Mouse (Mus musculus) neural tube, embryonic 14.5 days (tissue): ENCODE data around the gene Tctex1d2. TPM values are rescaled to one million over a fixed set of nuclear protein-coding genes. Genes with fewer than 3 reads are reported as not detected.

Experiments used
- ATAC-seq: fragments of 200-750 bp; cut with Nextera tagmentation; 2 replicates; pipeline ENCODE4 v1.8.0; 2017; ENCODE audit warnings: low read depth, mild to moderate bottlenecking, moderate TSS enrichment, moderate library complexity
- H3K27ac ChIP-seq: fragments of 300-500 bp; sonication (generic); 2 replicates; pipeline ENCODE4 v1.5.1; 2014; ENCODE audit warnings: low read depth, mild to moderate bottlenecking, control low read depth, low read length, moderate library complexity, mixed read lengths
- H3K27me3 ChIP-seq: fragments of 300-500 bp; sonication (generic); 2 replicates; pipeline ENCODE4 v1.6.1; 2014; ENCODE audit warnings: low read length; ENCODE audit not compliant: control insufficient read depth, insufficient read depth
- H3K36me3 ChIP-seq: fragments of 300-500 bp; sonication (generic); 2 replicates; pipeline ENCODE4 v1.6.1; 2014; ENCODE audit warnings: low read length, mixed read lengths; ENCODE audit not compliant: control insufficient read depth, insufficient read depth
- H3K4me1 ChIP-seq: fragments of 300-500 bp; sonication (generic); 2 replicates; pipeline ENCODE4 v1.6.1; 2014; ENCODE audit warnings: low read length; ENCODE audit not compliant: control insufficient read depth, insufficient read depth
- H3K4me2 ChIP-seq: fragments of 300-500 bp; sonication (generic); 2 replicates; pipeline ENCODE4 v1.6.1; 2014; ENCODE audit warnings: mild to moderate bottlenecking, low read depth, low read length, control low read depth
- H3K4me3 ChIP-seq: fragments of 300-500 bp; sonication (generic); 2 replicates; pipeline ENCODE4 v1.5.1; 2014; ENCODE audit warnings: low read depth, low read length, control low read depth, mixed read lengths
- H3K9ac ChIP-seq: fragments of 300-500 bp; sonication (generic); replicated peaks from 2 replicates; pipeline ENCODE4 v1.6.1; 2014; ENCODE audit warnings: low read depth, mild to moderate bottlenecking, control low read depth, low read length, mixed read lengths
- H3K9me3 ChIP-seq: fragments of 300-500 bp; sonication (generic); 2 replicates; pipeline ENCODE4 v1.6.1; 2016; ENCODE audit warnings: low read length; ENCODE audit not compliant: control insufficient read depth
- WGBS: fragments of 180-500 bp; shearing (Covaris S2); extraction: QIAGEN DNeasy Blood & Tissue Kit; methylation state at CpG from one replicate; pipeline ENCODE4 v1.1.7; 2014; 5-methylcytosine and 5-hydroxymethylcytosine counted together
- polyA plus RNA-seq: library from polyadenylated mRNA; unstranded; fragments of >200 nt; fragmentation: Nextera tagmentation; extraction: Ambion mirVana; gene quantifications from 2 replicates; pipeline ENCODE4 v1.2.1, GENCODE M21; 2014

The Tctex1d2 gene
- polyA plus RNA-seq, 1 experiment from 2014 or later, result 41.2 TPM

DNA sequence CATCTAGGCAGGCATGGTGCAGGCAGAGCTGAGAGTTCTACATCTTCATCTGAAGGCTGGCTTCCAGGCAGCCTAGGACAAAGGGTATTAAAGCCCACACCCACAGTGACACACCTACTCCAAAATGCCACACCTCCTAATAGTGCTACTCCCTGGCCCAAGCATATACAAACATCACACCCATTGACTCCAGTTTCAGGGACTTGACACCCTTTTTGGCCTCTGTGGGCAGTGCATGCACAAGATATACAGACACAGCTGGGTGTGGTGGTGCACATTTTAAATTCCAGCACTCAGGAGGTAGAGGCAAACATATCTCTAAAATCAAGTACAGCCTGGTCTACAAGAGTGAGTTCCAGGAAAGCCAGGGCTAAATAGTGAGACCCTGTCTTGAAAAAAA lies 36.6 kb downstream of the Tctex1d2 start:
- no peak overlapping the region for H3K9ac ChIP-seq
- H3K4me2 ChIP-seq, result no peak overlapping the region
- H3K4me1 ChIP-seq, result no peaks in the 10 kb centered on the region
- H3K36me3 ChIP-seq, result peaks cover 26% of the 10 kb centered on the region; the same call in 1 of the 2 replicates
- no peak overlapping the region for H3K27ac ChIP-seq
- ATAC-seq, result no peak
- H3K4me3 ChIP-seq, result no peak overlapping the region
- H3K9me3 ChIP-seq, result no peaks in the 10 kb centered on the region
- no peaks in the 10 kb centered on the region for H3K27me3 ChIP-seq

DNA sequence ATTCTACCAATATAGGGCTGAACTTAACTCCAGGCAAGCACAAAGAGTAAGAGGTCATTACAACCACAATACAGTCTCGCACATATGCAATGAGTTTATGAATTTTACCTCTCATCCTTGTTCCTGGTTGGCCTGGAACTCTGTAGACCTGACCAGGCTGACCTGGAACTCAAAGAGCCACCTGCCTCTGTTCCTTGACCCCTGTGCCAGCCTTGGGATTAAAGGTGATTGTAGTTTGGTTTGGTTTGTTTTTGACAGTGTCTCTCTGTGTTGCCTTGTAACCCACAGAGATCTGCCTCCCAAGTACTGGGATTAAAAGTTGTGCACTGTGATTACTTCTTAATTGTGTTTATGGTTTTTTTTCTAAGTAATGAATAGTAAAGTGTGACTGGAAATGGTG lies 37.3 kb downstream of the Tctex1d2 start:
- H3K36me3 ChIP-seq, result peaks cover 26% of the 10 kb centered on the region; the same call in 1 of the 2 replicates
- no peaks in the 10 kb centered on the region for H3K9me3 ChIP-seq
- no peak overlapping the region for H3K4me2 ChIP-seq
- no peak overlapping the region for H3K4me3 ChIP-seq
- no peak for ATAC-seq
- no peak overlapping the region for H3K9ac ChIP-seq
- no peaks in the 10 kb centered on the region for H3K4me1 ChIP-seq
- WGBS, result 100% methylated on average over 1 of the region's 1 CpGs
- no peaks in the 10 kb centered on the region for H3K27me3 ChIP-seq
- no peak overlapping the region for H3K27ac ChIP-seq

DNA sequence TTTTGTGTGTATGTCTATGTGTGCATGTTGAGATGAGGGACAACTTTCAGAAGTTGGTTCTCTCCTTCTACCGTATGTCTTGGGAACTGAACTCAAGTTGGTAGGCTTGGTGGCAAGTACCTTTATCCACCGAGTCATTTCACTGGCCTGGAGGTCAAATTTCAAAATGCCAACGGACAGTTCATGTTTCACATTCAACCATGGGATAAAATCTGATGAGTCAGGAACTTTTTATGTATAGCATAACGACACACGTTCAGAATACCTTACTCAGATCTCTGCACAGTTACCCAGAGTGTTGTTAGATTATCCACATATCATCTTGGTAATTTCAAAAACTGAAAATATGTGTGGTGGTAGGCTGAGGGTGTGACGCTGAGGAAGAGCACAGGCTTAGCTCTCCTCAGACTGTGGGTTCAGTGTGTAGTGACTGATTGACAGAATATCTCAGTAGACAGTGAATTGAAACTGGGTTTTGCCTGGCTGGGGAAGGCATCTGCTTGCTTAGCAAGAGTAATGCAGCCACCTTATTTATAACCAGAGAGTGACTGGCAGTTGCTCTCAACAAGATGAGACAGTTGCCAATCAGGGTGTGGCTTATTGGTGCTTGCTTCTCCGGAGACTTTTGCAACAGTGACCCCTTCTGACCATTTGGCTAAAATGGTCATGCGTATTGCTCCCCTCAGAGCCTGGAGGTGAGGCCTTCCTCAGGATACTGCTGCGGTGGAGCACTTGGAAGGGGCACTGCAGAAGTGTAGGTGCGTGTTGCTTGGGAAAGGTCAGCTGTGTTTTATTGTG lies 38.3 kb downstream of the Tctex1d2 start:
- no peak overlapping the region for H3K4me3 ChIP-seq
- no peak overlapping the region for H3K4me2 ChIP-seq
- no peak for ATAC-seq
- H3K9ac ChIP-seq, result no peak overlapping the region
- 72% methylated on average over 10 of the region's 10 CpGs for WGBS
- H3K27ac ChIP-seq, result no peak overlapping the region
- H3K4me1 ChIP-seq, result no peaks in the 10 kb centered on the region
- peaks cover 23% of the 10 kb centered on the region; the same call in 1 of the 2 replicates for H3K36me3 ChIP-seq
- H3K9me3 ChIP-seq, result no peaks in the 10 kb centered on the region
- H3K27me3 ChIP-seq, result no peaks in the 10 kb centered on the region

DNA sequence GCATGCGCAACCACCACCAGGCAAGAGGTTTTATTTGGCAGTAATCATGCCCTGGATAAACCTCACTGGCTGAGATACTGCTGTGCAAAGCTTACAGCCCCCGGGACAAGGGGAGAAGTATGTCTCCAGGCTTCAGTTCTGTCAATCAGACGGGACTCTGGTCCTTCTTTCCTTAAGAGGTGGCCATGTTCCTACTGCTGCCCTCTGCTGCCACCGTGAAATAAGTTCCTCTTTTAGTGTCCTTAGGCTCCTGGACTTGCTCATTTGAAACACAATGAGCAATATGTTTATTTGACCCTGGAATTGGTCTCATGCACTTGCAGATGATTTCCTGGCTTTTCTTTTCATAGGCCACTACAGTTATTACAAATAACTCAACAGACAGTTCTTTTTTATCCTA lies 41.0 kb downstream of the Tctex1d2 start:
- H3K4me1 ChIP-seq, result no peaks in the 10 kb centered on the region
- H3K27me3 ChIP-seq, result no peaks in the 10 kb centered on the region
- H3K27ac ChIP-seq, result no peak overlapping the region
- H3K9ac ChIP-seq, result no peak overlapping the region
- H3K9me3 ChIP-seq, result no peaks in the 10 kb centered on the region
- no peak overlapping the region for H3K4me3 ChIP-seq
- H3K4me2 ChIP-seq, result no peak overlapping the region
- no peak for ATAC-seq
- peaks cover 19% of the 10 kb centered on the region for H3K36me3 ChIP-seq
- 58% methylated on average over 4 of the region's 4 CpGs for WGBS

DNA sequence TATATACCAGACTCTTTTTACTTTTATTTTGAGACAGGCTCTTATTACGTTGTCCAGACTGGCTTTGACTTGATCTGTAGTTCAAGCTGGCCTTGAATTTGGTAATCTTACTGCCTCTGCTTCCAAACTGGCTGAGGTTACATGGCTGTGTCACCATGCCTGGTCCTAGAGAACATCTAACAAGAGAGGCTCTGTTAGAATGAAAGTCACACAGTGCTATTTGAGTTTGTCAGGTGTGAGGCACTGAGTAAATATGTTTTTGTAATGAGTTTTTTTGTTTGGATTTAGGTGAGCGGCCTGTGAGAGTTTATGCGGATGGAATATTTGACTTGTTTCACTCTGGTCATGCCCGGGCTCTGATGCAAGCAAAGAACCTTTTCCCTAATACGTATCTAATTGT lies 42.2 kb downstream of the Tctex1d2 start:
- Histone ChIP-seq H3K4me2 (no peak overlapping the region), H3K27me3 (no peaks in the 10 kb centered on the region), H3K9ac (no peak overlapping the region), H3K9me3 (no peaks in the 10 kb centered on the region), H3K36me3 (peaks cover 19% of the 10 kb centered on the region), H3K27ac (no peak overlapping the region), H3K4me1 (no peaks in the 10 kb centered on the region), H3K4me3 (no peak overlapping the region)
- no peak for ATAC-seq
- WGBS, result 98% methylated on average over 5 of the region's 5 CpGs

DNA sequence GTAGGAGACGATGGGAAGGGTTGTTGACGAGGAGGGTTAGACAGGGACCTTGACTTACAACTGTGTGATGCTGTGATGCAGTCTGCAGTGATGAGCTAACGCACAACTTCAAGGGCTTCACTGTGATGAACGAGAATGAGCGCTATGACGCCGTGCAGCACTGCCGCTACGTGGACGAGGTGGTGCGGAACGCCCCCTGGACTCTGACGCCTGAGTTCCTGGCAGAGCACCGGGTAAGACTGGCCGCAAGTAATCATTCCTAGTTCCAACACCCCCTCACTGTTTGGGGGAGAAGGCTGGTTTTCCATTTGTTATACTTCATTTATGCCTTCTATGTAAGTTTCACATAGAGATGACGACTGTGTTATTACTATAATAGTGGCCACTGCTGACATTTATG lies 43.4 kb downstream of the Tctex1d2 start:
- peaks cover 19% of the 10 kb centered on the region for H3K36me3 ChIP-seq

DNA sequence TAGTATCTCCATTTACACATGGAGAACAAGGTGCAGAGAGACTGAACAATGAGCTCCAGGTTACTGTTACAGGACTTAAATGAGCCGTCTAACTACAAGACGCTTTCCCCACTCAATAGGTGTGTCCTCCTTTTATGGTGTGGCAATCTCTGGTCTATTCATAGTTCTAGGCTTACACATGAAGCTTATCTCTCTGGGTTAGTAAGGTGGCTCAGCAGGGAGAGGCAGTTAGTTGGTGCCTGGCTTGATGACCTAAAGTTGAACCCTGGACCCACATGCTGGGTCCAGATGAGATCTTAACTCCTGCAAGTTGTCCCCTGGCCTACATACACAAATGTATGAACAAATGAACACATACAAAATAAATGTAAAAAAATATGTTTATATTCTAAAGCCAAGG lies 43.9 kb downstream of the Tctex1d2 start:
- no peak for ATAC-seq
- H3K4me1 ChIP-seq, result no peaks in the 10 kb centered on the region
- H3K4me3 ChIP-seq, result no peak overlapping the region
- H3K27ac ChIP-seq, result no peak overlapping the region
- H3K4me2 ChIP-seq, result no peak overlapping the region
- H3K9me3 ChIP-seq, result no peaks in the 10 kb centered on the region
- no peak overlapping the region for H3K9ac ChIP-seq
- peaks cover 19% of the 10 kb centered on the region for H3K36me3 ChIP-seq
- no peaks in the 10 kb centered on the region for H3K27me3 ChIP-seq
- WGBS, result 57% methylated on average over 2 of the region's 2 CpGs

More for the DNA sequence above, 43.4 kb downstream of the Tctex1d2 start:
- no peaks in the 10 kb centered on the region for H3K4me1 ChIP-seq
- no peaks in the 10 kb centered on the region for H3K27me3 ChIP-seq
- H3K4me3 ChIP-seq, result no peak overlapping the region
- H3K27ac ChIP-seq, result no peak overlapping the region
- H3K4me2 ChIP-seq, result no peak overlapping the region
- no peaks in the 10 kb centered on the region for H3K9me3 ChIP-seq
- no peak for ATAC-seq
- 95% methylated on average over 16 of the region's 16 CpGs for whole genome bisulfite sequencing
- no peak overlapping the region for H3K9ac ChIP-seq

DNA sequence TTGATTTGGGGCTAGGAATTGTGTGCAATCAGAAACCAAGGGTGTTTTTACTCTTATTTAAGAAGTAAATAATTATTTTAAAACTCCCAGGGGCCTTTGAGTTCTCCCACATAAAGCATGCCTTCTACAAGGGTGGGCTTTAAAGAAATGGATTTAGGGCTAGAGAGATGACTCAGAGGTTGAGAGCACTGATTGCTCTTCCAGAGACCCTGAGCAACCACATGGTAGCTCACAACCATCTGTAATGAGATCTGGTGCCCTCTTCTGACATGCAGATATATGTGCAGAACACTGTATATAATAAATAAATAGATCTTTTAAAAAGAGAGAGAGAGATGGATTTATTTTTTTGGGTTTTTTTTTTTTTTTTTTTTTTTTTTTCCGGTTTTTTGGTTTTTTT lies 45.4 kb downstream of the Tctex1d2 start:
- H3K4me3 ChIP-seq, result no peak overlapping the region
- H3K27ac ChIP-seq, result no peak overlapping the region
- no peak overlapping the region for H3K9ac ChIP-seq
- H3K36me3 ChIP-seq, result peaks cover 17% of the 10 kb centered on the region
- 0% methylated on average over 1 of the region's 1 CpGs for WGBS
- H3K4me2 ChIP-seq, result no peak overlapping the region
- H3K4me1 ChIP-seq, result no peaks in the 10 kb centered on the region
- no peaks in the 10 kb centered on the region for H3K27me3 ChIP-seq
- ATAC-seq, result no peak
- H3K9me3 ChIP-seq, result no peaks in the 10 kb centered on the region

DNA sequence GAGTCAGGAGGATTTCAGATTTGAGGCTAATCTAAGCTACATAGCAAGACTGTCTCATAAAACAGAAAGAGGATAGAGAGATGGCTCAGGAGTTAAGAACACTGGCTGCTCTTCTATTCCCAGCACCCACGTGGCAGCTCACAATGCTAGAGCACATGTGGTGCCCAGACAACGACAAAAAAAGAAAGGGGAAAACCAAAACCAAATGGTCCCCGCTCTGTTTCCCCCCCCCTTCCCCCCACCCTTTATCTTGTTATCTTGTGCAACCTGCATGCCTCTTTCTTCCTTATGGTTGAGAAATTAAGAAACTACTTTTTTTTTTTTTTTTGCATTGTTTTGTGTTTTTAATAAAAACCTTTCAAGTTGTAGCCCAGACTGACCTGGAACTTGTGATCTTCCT lies 49.0 kb downstream of the Tctex1d2 start:
- ATAC-seq, result no peak
- Histone ChIP-seq H3K36me3 (peaks cover 22% of the 10 kb centered on the region), H3K4me1 (no peaks in the 10 kb centered on the region), H3K27me3 (no peaks in the 10 kb centered on the region), H3K4me2 (no peak overlapping the region), H3K4me3 (no peak overlapping the region), H3K9ac (no peak overlapping the region), H3K27ac (no peak overlapping the region), H3K9me3 (no peaks in the 10 kb centered on the region)
- WGBS, result 84% methylated on average over 3 of the region's 3 CpGs
